Mouse (Mus musculus): ENCODE data around the gene Gpatch11. TPM values are rescaled to one million over a fixed set of nuclear protein-coding genes. Genes with fewer than 3 reads are reported as not detected.
"Not testable (repeated sequence)": the region's sequence is repeated elsewhere in the genome, so short reads cannot be mapped to it uniquely, and the experiment has no call there.

The Gpatch11 gene
- 15.3 and 18.8 TPM in 2 replicates for polyA plus RNA-seq (2012; rRNA removed)

DNA sequence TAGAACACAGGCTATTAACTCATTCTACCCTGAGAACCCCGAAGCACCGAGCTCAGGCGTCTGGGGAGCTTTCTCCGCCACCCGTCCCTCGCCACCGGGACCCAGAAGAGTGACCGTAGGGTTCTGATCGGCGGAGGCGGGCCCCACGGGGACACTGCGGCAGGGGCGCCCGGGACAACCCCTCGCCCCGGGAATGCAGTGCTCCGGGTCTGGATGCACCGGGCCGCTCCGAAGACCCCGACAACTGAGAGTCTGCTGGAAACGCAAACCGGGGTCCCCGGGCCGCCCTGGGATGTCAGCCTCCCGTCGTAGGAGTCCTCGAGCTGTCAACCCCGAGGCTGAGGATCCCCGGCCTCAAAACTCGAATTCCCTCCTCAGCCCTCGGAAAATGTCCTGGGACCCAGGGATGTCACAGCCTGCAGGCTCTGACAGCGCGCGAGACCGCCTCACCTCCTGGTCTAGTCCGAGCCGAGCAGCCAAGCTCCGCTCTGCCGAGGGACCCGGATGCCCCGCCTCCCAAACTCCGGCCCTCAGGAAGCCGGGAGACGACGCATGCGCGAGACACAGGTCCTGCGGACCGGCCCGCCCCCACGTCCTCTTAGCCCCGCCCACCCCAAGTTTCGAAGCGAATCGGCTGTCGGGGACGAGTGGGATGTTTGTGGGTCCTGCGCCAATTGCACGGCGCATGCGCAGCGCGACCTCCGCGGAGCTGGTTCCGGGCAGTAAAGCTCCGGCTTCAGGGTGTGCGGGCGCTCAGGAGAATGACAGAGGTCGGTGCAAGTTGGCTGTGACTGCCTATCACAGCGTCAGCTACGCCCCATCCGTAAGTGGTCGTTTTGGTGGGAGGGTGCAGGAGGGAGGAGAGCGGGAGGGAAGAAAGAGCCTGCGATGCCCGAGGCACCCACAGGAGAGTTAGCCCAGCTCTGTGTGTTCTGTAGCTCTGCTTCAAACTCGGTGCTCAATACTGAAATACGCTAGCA, at the start of gene Gpatch11, which contains the start of gene Heatr5b:
Gene Gpatch11 (plus strand): TSS at position 712 of the 980 bp plus-strand sequence.
Gene Heatr5b (minus strand): TSS at position 509 of the 980 bp plus-strand sequence.
- peak; percentile 97 for DNase-seq
- H3K4me1 ChIP-seq (replicated peaks; ENCODE audit: control insufficient read depth, insufficient read depth, low read length): no peaks in the 10 kb centered on the region
- H3K4me3 ChIP-seq (ENCODE audit: control insufficient read depth, insufficient read depth, low read length): peak within 1 kb of the TSS; percentile 86
- peak within 1 kb of the TSS; percentile 67 for H3K27ac ChIP-seq (ENCODE audit: control insufficient read depth, insufficient read depth, low read length)
- no peaks in the 10 kb centered on the region for H3K27me3 ChIP-seq (ENCODE audit: control insufficient read depth, insufficient read depth, low read length)
- WGBS: under 1% methylated on average over 81 of the region's 81 CpGs
- peak; percentile 18; the same call in 1 of the 2 replicates for TF ChIP-seq CTCF (IDR thresholded peaks at IDR 0.05; ENCODE audit: borderline replicate concordance, control insufficient read depth, extremely low read depth, insufficient read depth, low read length, poor library complexity)
- TF ChIP-seq POLR2A (IDR thresholded peaks at IDR 0.05; ENCODE audit: control insufficient read depth, extremely low read depth, insufficient read depth, low read length, poor library complexity): peak; percentile 90
- H3K36me3 ChIP-seq (ENCODE audit: control insufficient read depth, insufficient read depth, low read length): peaks cover 17% of the 10 kb centered on the region

DNA sequence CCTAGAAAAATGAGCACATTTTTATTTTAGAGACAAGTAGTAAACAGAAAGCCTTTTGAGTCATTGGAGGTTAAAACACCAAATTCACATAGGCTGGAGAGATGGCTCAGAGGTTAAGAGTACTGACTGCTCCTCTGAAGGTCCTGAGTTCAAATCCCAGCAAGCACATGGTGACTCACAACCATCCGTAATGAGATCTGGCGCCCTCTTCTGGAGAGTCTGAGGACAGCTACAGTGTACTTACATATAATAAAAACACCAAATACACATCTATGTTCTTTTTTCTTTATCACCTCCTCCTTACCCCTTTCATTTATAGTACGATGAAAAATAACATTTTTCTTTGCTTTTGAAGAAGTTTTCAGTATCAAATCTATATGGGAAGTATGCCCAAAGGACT, 47.1 kb upstream of the Gpatch11 start:
- not testable (repeated sequence) for H3K27me3 ChIP-seq (ENCODE audit: control insufficient read depth, insufficient read depth, low read length); H3K4me3 ChIP-seq (ENCODE audit: control insufficient read depth, insufficient read depth, low read length); H3K27ac ChIP-seq (ENCODE audit: control insufficient read depth, insufficient read depth, low read length); H3K4me1 ChIP-seq (replicated peaks; ENCODE audit: control insufficient read depth, insufficient read depth, low read length)
- WGBS: 92% methylated on average over 3 of the region's 3 CpGs
- DNase-seq: peak; percentile 7
- H3K36me3 ChIP-seq (ENCODE audit: control insufficient read depth, insufficient read depth, low read length): peaks cover 21% of the 10 kb centered on the region

DNA sequence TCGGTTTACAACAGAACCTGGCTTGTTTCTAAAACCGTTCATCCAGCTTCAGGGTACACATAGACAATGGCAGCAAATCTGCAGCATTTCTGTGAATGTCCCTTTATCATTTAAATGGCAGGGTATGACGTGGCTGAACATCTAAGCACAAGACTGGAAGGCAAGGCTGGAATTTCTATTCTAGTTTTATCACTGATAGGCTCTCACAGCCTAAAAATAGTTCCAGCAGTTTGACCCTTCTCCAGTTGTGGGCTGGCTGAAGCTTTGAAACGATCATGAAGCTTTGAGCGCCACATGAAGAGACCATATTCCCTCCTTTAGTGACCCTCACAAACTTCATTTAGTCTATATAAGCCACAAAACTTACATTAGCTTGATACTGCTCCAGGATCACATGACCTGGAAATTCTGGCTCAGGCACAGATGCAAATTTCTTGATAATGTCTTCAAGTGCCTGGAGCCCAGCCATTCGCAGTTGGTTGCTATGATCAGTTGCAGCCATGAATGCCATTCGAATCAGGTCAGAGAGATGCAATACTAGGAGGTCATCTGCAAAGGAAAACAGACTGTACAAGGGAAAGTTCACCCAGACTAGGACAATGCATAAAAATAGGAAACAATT, 44.2 kb upstream of the Gpatch11 start:
- DNase-seq: no peak
- no peaks in the 10 kb centered on the region for H3K4me1 ChIP-seq (replicated peaks; ENCODE audit: control insufficient read depth, insufficient read depth, low read length)
- H3K36me3 ChIP-seq (ENCODE audit: control insufficient read depth, insufficient read depth, low read length): peaks cover 39% of the 10 kb centered on the region
- TF ChIP-seq POLR2A (IDR thresholded peaks at IDR 0.05; ENCODE audit: control insufficient read depth, extremely low read depth, insufficient read depth, low read length, poor library complexity) (no peak), CTCF (IDR thresholded peaks at IDR 0.05; ENCODE audit: borderline replicate concordance, control insufficient read depth, extremely low read depth, insufficient read depth, low read length, poor library complexity) (no peak)
- H3K27me3 ChIP-seq (ENCODE audit: control insufficient read depth, insufficient read depth, low read length): no peaks in the 10 kb centered on the region
- 95% methylated on average over 7 of the region's 7 CpGs for WGBS
- H3K27ac ChIP-seq (ENCODE audit: control insufficient read depth, insufficient read depth, low read length): no peak overlapping the region
- H3K4me3 ChIP-seq (ENCODE audit: control insufficient read depth, insufficient read depth, low read length): no peak overlapping the region

DNA sequence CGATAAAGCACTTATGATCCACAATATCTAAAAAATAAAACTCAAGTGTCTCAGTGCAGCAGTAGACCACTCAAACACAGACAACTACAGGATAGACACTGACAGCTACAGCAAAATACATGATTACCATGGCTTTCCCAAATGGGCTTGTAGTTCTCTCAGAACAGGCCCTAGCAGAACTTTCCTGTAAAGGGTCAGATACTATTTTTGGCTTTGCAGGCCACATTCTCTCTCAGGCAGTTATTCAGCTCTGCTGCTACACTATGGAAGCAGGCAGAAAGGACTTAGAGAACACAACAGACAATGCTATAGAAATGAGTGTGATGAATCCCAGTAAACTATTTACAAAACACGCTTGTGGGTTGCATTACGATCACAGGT, 43.7 kb upstream of the Gpatch11 start:
- H3K27me3 ChIP-seq (ENCODE audit: control insufficient read depth, insufficient read depth, low read length): no peaks in the 10 kb centered on the region
- H3K36me3 ChIP-seq (ENCODE audit: control insufficient read depth, insufficient read depth, low read length): peaks cover 41% of the 10 kb centered on the region
- TF ChIP-seq POLR2A (IDR thresholded peaks at IDR 0.05; ENCODE audit: control insufficient read depth, extremely low read depth, insufficient read depth, low read length, poor library complexity) (no peak), CTCF (IDR thresholded peaks at IDR 0.05; ENCODE audit: borderline replicate concordance, control insufficient read depth, extremely low read depth, insufficient read depth, low read length, poor library complexity) (no peak)
- DNase-seq: no peak
- WGBS: 96% methylated on average over 3 of the region's 3 CpGs
- H3K4me3 ChIP-seq (ENCODE audit: control insufficient read depth, insufficient read depth, low read length): no peak overlapping the region
- no peak overlapping the region for H3K27ac ChIP-seq (ENCODE audit: control insufficient read depth, insufficient read depth, low read length)
- no peaks in the 10 kb centered on the region for H3K4me1 ChIP-seq (replicated peaks; ENCODE audit: control insufficient read depth, insufficient read depth, low read length)

DNA sequence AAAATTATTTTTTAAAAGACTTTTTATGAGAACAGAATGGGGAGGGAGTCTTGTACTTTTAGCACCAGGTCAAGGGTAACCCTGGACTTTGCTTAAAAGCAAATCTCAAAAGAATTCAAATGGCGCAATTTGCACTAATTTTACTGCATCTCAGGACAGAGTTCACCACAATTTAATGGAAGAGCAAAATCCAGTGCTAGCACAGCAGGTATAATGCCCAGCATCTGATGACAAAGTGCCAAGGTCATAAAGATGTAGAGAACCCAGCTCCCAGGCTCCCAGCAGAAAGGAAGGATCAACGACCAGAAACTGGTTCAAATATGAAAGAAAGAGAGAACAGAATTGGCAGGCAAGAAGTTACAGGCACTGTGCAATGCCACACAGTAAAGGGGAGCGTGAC, 43.2 kb upstream of the Gpatch11 start:
- no peak for DNase-seq
- WGBS: 95% methylated on average over 3 of the region's 3 CpGs
- no peak for TF ChIP-seq CTCF (IDR thresholded peaks at IDR 0.05; ENCODE audit: borderline replicate concordance, control insufficient read depth, extremely low read depth, insufficient read depth, low read length, poor library complexity)
- TF ChIP-seq POLR2A (IDR thresholded peaks at IDR 0.05; ENCODE audit: control insufficient read depth, extremely low read depth, insufficient read depth, low read length, poor library complexity): no peak
- H3K27me3 ChIP-seq (ENCODE audit: control insufficient read depth, insufficient read depth, low read length): no peaks in the 10 kb centered on the region
- H3K27ac ChIP-seq (ENCODE audit: control insufficient read depth, insufficient read depth, low read length): no peak overlapping the region
- H3K36me3 ChIP-seq (ENCODE audit: control insufficient read depth, insufficient read depth, low read length): peaks cover 46% of the 10 kb centered on the region
- no peaks in the 10 kb centered on the region for H3K4me1 ChIP-seq (replicated peaks; ENCODE audit: control insufficient read depth, insufficient read depth, low read length)
- no peak overlapping the region for H3K4me3 ChIP-seq (ENCODE audit: control insufficient read depth, insufficient read depth, low read length)

DNA sequence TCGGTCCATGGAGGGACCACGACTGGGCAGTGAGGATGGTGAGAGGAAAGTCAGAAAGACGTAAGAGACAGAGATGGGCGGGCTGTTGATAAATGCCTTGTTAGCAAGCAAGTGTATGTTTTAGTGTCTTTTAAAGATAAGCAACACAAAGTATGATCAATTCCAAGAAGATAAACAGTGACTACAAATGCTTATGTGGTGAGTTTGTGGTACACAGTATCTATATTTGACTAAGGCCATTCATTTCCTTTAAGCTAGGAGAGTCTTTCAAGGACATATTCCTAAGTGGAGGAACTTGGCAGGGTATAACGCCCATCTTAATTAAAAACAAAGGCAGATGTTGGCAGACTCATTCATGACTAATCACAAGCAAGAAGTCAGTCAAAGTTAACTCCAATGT, 41.0 kb upstream of the Gpatch11 start:
- H3K27ac ChIP-seq (ENCODE audit: control insufficient read depth, insufficient read depth, low read length): no peak overlapping the region
- 96% methylated on average over 5 of the region's 5 CpGs for WGBS

More for the DNA sequence above, 41.0 kb upstream of the Gpatch11 start:
- H3K4me3 ChIP-seq (ENCODE audit: control insufficient read depth, insufficient read depth, low read length): no peak overlapping the region
- H3K27me3 ChIP-seq (ENCODE audit: control insufficient read depth, insufficient read depth, low read length): no peaks in the 10 kb centered on the region
- no peaks in the 10 kb centered on the region for H3K4me1 ChIP-seq (replicated peaks; ENCODE audit: control insufficient read depth, insufficient read depth, low read length)
- peaks cover 63% of the 10 kb centered on the region for H3K36me3 ChIP-seq (ENCODE audit: control insufficient read depth, insufficient read depth, low read length)
- no peak for DNase-seq
- no peak for TF ChIP-seq CTCF (IDR thresholded peaks at IDR 0.05; ENCODE audit: borderline replicate concordance, control insufficient read depth, extremely low read depth, insufficient read depth, low read length, poor library complexity)
- TF ChIP-seq POLR2A (IDR thresholded peaks at IDR 0.05; ENCODE audit: control insufficient read depth, extremely low read depth, insufficient read depth, low read length, poor library complexity): no peak
